Mouse (Mus musculus): ENCODE results near the gene Tnfsf15.

The Tnfsf15 gene

DNA sequence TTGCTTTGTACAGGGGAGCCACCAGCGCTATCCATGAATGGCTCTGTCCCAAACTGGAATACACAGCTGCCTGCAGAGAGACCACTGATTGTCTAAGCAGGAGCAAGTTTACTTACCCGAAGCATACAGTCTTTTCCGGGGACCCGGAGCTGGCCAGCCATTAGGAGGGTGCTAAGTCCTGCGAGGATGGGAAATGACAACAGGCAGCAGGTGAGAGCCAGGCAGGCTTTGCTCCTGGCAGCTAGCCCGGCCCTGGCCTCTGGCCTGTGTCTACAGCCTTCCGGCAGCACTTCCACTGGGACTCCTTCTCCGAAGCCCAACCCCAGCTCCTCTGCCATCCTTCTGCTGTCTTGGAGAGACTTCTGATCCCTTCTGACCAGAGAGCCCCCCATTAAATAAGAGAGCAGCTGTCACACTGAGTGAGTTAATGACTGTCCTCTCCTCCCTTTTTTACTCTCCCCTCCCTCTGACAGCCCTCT lies at the start of gene Tnfsf15:
Gene Tnfsf15, minus strand, starts transcription at position 421 of the 479 bp plus-strand sequence.
- no peak for DNase-seq (ENCODE audit: low read depth, low spot score)

DNA sequence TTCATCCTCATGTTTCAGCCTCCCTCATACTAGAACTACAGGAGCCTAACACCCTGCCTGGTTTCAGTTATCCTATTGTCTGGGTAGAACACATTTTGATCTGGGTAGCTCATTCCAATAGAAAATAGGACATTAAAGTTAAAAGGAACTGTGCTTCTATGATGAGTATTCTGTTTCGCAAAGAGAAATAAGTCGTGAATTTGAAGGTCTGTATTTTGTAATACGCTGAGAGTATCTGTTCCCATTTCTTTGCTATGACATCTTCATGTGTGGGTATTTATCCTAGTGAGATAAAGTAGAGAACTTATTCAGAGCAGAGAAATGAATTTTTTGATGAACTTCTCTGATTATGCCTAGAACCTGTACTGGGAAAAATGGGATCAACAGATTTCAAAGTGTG lies 47.4 kb upstream of the Tnfsf15 start:
- no peak for DNase-seq (ENCODE audit: low read depth, low spot score)

DNA sequence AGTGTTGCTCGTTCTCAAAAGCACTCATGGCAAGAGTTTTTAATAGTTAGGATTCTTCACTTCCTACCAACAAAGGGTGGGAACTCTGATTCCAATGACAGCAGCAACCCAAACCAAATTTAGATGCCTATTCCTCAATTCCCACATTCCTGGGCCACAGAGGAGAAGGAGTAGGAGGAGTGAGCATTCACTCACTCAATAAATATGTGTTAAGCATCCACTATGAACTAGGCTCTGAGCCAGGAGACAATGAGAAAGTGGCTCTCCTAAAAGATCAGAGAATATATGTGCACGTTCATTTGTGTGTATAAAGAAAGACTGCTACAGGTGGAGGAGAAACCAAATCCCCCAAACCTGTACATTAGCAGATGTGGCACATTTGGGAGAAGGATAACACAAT lies 40.6 kb upstream of the Tnfsf15 start:
- DNase-seq (ENCODE audit: low read depth, low spot score), result no peak

DNA sequence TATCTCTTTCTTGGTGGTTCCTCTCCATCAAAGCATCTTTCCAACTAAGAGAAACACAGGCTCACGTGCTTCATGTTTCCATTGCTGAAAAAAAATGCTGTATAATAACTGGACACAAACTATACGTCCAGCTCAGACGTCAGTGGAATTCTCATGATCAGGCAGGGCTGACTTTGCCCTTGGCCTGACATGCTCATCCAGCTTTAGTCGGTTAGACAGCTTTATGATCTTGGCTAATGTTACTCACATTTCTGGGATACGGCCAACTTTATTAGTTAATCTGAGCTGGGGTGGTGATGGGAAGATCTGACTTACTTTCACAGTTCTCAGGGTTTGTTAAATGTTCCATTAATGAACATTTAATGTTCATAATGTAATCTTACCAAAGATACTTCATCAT lies 38.9 kb upstream of the Tnfsf15 start:
- DNase-seq (ENCODE audit: low read depth, low spot score), result no peak

DNA sequence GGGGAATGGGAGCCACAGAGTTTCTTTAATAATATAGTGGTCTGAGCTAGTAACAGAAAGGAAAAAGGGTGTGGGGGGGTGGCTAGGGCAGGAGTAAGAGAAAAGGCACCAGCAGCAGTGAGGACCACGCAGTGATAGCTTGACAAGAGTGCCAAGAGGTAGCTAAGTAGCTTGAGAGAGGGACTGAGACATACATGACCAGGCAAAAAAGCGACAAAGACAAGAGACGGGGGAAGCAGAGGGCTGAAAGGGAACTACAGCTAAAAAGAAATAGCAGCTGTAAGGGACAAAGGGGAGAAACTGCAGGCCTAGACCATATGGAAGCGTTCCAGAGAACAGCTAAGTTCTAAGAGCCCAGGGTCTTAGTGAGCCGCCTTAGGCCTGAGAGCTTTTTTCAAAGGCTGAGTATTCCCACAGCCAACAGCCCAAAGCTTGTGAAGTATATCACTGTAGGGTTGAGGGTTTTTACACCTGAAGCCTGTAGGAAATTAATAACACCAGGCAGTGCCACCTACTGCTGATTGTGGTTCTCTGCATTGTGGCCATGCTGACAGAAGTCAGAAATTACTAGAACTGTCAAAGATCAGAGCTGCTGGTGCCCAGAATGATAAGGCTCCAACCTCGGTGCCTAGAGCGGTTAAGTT lies 38.2 kb upstream of the Tnfsf15 start:
- no peak for DNase-seq (ENCODE audit: low read depth, low spot score)

DNA sequence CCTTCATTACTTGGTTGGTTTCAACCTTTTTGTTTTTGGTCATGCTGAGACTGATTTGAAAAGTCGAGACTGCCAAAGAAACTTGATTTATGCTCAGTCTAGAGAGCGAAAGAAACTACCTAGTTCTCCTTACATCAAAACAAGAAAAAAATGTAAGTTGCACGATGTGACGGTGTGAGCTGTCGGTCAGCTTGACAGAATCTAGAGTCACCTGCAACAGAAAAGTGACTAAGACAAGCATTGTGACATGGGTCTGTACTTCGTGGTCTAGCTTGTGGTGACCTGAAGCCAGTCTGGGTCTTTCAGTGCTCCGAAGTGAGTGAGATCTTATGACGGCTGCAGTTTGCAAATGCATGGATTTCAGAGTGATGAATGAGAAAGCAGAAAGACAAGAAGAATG lies 32.3 kb upstream of the Tnfsf15 start:
- no peak for DNase-seq (ENCODE audit: low read depth, low spot score)

DNA sequence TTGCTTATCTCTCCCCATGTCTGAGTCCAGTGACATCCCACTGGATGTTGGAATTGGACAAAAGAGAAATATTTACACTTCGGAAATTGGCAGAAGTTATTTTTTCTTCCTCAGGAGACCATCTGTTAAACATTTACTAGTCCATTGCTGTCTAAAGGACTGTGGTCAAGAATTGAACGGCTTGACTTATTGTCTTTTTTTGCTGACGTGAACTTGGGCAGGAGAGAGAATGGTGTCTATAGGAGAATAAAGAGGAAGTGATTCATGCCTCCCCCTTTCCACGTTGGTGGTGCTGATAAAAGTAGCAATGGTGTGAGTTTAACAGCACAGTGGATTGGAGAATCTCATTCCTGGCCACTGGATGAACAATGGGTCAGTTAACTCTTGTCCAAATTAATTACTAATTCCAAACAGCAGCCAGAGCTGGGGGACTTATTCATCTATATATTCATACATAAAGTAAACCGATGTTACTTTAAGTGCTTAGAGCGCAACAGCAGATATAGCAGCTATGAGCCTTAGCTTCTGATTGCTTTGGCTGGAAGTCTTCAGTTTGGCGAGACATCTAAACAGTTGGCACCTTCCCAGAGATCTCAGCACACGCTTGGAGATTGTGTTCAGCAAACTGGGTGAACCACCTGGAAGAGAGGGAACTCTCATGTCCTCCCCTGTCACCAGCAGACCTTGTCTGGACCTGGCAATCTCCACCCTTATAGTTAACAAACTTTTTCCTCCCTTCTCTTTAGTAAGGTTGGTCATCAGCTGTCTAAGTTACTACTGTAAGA lies 28.6 kb upstream of the Tnfsf15 start:
- DNase-seq (ENCODE audit: low read depth, low spot score), result no peak

DNA sequence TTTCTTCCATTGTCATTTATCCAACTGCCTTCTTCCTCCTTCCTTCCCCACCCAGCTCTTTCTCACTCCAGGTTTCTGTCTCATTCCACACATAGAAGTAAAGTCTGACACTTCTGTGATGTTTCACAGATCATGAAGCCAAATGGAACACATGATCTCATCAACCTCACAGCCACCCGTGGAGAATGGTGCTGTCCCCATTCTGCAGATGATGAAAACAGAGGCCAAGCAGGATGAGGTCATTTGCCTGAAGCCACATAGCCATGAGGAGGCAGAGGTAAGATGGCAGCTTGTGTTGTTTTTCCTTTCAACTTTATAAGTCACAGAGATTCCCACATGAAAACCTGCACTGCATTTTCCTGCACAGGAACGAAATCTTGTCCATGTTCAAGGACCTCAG lies 27.6 kb upstream of the Tnfsf15 start:
- DNase-seq (ENCODE audit: low read depth, low spot score), result no peak

DNA sequence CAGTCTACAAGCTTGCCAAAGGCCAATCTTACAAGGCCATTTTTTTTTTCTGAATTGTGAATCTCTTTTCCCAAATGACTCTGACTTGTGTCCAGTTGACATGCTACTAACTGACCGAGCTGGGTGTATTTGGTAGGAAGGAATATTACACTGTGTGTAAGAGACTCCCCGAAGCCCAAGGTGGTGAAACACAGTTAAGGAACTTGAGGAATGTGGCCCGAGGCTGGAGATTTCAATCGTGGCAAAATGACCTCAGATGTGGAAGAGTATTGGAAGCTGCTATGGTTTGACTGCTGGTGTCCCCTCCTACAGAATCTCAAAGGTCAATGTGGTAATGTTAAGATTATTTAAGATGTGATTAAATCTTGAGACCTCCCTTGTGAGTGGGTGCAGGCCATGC lies 26.4 kb upstream of the Tnfsf15 start:
- DNase-seq (ENCODE audit: low read depth, low spot score), result no peak

DNA sequence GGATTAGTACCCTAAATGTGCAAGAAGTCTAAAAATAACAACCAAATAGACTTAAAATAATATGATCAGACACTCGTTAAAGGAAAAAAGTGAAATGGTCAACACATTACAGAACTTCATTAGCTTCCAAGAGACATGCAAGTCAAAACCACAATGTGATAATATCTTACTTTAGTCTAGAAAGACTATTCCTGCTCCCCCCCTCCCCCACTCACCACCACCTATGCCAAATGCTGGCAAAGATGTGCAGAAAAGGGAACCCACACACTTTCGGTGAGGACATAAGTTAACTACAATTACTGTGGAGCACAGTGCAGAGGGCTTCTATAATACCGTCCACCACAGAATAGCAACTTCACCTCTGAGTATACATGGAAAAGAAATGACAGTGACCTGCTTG lies 24.2 kb upstream of the Tnfsf15 start:
- DNase-seq (ENCODE audit: low read depth, low spot score), result no peak

DNA sequence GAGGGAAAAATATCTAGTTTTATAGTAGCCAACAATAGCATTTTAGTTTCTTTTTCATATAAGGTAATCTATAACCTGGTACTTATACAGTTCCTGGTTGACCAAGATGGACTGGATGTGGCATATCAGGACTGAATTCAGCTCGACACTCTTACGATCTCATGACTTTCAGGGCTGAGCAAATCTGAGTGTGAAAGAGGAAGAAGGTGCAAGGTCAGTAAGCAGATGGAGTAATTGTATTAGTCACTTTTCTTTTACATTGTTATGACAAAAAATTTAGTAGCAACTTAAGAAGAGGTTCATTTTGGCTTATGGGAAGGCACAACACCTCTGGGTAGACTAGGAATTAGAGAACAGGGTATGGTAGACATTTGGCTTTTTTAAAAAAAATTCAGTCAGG lies 20.1 kb upstream of the Tnfsf15 start:
- DNase-seq (ENCODE audit: low read depth, low spot score), result no peak

DNA sequence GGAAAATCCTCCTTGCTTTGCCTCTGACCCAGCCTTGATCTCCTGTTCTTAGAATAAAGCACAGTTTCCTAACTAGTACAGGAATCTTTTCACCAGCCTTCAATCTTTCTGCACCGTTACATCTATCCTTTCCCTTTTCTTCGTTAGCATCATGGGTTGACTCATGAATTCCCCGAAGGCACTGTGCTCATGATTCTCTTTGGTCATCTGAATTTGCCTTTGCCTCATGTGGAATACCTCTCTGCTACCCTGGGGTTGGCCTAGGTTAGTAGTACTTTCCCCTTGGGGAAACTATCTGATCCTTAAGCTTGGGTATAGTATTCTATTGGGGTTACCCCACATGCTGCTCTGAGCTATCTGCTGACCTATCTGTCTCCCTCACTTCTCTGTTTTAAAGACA lies 15.0 kb upstream of the Tnfsf15 start:
- DNase-seq (ENCODE audit: low read depth, low spot score), result no peak

DNA sequence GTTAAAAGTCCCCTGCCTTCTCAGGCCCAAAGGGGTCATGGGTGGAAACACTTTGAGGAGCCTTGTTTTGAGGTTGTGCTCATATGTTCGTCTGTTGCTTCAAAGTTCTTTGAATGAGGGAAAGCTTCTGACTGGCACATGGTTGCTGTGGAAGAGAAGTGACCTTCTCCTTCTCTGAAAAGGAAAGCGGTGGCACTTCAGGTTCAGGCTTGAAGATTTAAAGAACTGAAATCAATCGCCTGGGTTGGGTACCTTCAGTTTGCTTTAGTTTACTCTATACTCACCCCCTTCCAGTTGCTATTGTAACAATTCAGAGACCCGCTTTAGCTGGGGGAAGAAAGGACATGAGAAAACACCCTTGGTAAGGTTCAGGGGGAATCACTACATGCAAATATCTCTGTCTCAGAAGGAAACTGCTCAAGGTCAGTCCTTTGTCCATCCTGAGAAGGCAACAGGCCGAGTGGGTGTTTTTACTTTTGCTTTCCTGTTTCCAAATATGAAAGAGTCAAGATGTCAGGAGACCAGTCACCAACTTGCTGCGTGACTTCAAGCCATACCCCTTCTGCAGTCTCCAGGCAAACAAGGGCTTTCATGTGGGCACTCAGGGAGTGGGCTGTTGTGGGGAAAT lies 12.7 kb upstream of the Tnfsf15 start:
- DNase-seq (ENCODE audit: low read depth, low spot score), result no peak

DNA sequence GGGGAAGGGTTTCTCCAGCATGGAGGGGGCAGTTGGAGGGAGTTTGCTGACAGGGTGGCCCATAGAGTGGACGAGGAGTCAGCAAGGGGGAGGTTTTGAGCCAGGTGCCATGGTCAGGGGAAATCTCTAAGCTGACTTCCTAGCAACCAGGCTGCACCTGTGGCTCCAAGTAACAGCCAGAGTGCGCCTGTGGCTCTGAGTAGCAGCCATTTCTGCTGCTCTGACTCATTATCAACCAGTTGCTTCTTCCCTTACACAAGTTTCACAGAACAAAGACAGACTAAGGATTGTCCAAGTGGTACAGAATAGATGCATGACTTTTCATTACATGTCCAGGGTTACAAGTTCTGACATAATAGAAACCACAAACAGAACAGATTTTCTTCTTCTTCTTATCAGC lies 11.2 kb upstream of the Tnfsf15 start:
- DNase-seq (ENCODE audit: low read depth, low spot score), result no peak

DNA sequence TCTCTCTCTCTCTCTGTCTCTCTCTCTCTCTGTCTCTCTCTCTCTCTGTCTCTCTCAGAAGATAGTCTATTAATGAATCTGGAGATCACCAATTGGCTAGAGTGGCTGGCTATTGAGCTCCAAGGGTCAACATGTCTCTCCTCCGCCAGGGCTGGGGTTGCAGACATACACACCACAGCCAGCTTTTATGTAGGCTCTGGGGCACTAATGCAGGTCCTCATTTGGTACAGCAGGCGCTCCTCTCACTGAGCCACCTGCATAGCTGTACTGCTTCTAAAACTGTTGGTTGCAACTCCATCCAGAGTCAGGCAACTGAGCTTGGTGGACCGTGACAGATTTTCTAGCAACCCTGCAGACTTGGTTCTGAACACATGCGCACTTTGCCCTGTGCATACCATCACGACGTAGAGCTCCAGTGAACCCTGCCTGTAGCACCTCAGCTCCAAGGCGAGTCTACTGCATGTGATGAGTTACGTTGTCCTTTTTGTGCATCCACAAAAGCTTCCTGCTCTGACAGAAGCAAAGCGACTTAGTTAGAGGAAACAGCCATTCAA lies 9.6 kb upstream of the Tnfsf15 start:
- DNase-seq (ENCODE audit: low read depth, low spot score), result no peak

DNA sequence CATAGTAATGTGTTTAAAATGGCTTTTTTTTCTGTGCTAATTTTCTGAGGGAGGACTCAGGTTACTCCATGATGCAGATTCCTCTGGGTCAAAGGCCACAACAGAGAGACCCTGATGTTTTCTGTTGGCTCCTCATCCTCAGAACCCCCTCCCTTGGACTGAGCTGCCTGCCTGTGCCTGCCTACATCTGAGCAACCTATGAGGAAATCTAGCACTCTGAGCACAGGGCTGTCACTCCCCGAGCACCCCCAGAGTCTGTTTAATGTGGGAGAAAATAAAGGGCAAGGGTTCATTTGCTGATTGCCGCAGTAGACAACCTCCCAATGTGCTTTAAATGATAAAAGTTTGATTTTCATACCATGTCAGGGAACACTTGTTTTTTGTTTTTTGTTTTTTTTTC lies 8.9 kb upstream of the Tnfsf15 start:
- no peak for DNase-seq (ENCODE audit: low read depth, low spot score)

DNA sequence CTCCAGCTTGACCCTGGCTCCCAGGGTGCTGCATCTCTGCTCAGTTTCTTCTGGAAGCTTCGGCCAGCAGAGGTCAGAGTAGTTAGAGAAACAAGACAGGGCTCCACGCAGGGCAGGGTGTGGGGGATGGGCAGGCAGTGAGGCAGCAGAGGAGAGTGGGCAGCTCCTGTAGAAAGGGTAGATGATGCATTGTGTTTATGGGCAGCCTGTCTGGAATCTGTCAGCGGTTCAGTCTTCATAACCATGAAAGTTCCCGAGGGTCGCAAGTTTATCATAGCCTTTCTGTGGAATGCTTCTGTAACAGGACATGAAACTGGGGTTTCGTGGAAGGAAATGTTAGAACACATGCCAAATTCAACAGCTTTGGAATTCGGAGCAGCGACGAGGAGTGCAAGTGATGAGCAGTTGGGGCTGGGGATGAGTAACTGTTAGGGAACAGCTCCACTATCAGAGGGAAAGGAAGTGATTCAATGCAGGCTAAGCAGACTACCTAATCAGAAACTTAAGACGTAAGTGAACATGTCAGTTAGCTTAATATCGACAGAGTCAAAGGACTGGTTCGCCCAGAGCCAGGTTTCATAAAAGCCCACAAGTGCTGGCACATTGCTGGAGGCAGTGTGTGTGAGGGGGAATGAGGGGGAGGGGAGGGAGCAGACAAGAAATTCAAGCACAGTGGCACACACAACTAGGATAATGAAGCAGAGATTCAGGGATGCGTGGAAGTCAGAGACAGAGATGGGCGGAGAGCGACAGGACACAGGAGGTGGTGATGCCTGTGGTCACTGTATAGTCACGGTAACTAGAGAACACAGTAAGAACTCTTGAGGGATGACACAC lies 8.0 kb upstream of the Tnfsf15 start:
- no peak for DNase-seq (ENCODE audit: low read depth, low spot score)

DNA sequence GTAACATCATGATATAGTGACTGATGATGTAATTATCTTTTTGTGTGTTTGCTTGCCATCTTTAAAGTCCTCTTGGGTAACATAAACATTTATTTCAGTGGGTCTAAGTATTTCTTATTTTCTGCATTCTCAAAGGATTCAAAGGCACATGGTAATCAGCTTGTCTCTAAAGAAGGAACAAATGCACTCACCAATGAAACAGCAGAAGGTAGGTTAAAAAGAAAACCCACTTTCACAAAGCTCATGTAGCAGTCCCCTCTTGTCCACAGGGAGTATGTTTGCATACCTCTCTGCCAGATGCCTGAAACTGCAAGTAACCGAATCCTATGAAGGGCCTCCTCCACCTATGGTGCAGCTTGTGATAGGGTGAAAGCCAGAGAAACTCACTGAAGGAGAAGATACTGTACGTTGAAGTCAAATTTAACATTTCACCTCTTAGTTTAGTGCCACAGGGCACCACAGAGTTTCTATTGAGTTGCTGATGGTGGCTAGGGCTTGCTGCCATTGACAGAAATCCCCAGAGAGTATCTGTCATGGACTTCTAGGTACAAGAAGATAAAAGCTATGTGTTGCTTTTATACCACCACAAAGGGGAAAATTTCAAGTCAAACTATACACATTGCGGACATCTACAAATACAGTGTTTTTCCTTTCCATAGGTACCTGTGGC lies 3.3 kb upstream of the Tnfsf15 start:
- DNase-seq (ENCODE audit: low read depth, low spot score), result no peak

DNA sequence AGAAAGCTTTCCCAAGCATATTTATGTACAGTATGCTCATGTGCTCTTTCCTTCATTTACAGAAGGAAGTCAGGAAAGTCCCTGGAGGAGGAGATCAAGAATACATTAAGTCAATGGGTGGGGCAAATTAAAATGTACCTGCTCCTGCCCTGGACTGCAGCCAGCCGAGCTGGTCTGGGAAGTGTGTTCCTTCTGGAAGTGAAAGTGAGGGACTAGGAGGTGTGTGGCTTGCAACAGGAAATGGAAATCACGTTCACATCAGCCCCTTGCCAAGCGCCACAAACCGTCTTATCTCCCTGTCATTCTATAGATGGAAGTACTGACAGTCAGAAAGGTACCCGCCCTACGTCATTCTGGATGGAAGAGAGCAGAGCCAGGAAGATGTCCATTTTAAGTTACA lies 358 bp upstream of the Tnfsf15 start:
- DNase-seq (ENCODE audit: low read depth, low spot score), result no peak

DNA sequence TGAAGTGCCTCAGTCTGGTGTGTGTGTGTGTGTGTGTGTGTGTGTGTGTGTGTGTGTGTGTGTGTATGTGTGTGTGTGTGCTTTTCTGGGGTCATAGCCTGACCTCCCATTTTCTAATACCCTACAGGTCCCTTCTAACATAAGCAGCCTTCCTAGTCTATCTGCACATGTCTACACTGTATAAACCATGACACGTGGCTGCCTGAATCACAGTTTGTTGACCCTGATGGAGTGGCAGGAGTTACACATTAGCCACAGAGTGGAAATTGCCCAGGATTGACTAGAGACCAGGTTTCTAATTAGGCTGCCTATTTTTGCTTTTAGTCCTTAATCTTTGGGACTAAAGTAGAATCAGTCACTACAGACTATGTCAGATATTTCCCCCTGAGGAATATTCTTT lies 1.3 kb downstream of the Tnfsf15 start:
- no peak for DNase-seq (ENCODE audit: low read depth, low spot score)

DNA sequence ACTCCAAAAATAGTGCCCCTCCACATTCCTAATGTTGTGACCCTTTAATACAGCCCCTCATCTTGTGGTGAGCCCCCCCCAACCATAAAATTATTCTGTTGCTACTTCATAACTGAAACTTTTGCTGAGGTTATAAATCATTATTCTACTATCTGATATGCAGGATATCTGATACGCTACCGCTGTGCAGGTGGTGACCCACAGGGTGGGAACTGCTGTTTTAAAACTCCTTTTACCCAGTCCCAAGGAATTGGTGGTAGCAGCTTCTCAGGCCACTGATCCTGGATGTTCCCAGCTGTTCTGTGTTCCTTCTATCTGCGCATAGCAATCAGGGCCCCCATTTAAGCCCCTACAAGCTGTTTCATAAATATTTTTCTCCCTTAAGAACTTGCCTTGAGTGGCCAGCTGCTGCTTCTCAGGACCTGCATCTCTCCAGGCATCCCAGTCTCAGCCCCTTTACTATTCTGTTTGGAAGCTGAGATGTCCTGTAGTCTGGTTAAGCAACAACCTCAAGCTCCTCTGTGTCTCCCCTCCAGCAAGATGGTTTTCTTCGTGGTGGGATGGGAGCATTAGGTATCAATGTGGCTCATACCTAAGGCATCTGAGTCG lies 2.0 kb downstream of the Tnfsf15 start:
- no peak for DNase-seq (ENCODE audit: low read depth, low spot score)
